Mouse (Mus musculus) megakaryocyte-erythroid progenitor cell, adult 5-6 weeks (primary cell): ENCODE measurements at regions not wholly inside any gene's neighbourhood (a gene's known extent, or its start where the extent isn't known, plus 50 kb on each side); places are given as distances from the start of the nearest gene placed in this dataset.

Experiments used
- ATAC-seq: replicated peaks from 2 replicates; pipeline ENCODE4 v1.8.0; 2016; ENCODE audit warnings: mild to moderate bottlenecking, inconsistent platforms; ENCODE audit not compliant: severe bottlenecking, poor library complexity, low FRiP score, low TSS enrichment

DNA sequence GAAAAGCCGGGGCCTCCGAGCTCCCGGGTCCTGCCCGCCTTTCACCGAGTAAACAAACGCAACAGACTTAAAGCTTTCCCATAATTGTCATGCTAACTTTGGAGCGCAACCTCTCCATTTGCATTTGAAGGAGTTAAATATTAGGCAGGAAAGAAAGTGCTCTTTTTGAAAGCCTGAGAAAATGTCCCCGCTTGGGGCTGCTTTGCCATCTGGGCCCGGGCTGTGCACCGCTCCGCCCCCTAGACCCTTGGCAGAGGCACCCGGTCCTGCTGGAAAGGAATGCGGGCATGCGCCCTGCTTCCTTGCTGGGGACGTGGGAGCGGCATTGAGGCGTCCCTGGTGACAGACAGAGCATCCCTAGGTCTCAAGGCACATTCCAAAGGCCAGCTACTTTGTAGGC is 130.3 kb upstream of the Id4 start:
- ATAC-seq, result no peak

DNA sequence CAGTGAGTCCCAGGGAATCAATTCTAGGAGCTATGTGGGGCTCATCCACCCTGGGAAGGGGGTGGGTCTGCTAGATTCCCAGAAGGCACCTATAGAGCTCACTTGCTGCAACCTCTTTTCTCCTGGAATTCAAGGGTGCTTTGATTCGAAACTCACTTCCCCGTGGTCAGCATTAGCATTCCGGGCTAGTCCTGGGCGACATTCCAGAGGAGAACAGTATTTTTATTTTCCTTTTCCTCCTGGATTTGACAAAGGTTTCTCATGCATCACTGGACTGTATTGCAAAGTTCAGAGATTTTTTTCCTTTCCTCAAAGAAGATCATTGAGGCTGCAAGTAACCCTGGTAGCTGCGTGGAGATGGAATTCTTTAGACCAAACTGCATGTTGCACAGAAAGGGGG is 129.3 kb upstream of the Id4 start:
- ATAC-seq, result no peak

DNA sequence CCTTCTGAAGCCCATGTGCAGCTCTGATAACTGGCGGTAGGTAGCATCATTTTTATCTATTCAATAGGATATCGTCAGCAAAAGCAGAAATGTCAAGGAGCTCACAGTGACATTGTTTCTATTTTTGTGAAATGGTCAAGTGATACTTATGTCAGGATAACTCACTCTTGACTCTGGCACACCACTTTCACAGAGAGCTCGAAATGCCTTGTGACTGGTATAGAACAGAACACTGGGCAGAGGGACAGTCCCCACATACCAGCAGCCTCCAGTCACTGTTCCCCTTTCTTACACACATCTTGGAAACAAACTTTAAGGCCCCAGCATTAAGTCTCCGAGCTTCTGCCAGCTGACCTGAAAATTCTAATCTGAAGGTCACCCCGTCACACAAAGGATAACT is 115.1 kb upstream of the Id4 start:
- no peak for ATAC-seq

DNA sequence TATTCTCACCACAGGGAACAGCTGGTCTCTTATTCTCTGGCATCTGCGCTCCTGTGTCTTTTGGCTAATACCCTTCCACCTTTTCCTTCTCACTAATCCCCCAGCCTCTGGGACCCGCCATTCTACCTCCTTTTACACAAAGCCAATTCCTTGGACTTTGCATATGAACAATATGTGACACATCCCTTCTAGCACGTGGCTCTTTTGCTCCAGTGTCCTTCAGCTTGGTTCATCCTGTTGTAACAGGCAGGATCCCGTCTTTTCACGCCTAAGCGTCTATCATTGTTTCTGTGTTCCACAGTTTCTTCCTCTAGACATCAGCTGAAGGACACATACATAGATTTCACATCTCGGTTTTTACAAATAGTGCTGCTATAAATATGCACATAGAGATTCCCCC is 114.0 kb upstream of the Id4 start:
- ATAC-seq, result no peak

DNA sequence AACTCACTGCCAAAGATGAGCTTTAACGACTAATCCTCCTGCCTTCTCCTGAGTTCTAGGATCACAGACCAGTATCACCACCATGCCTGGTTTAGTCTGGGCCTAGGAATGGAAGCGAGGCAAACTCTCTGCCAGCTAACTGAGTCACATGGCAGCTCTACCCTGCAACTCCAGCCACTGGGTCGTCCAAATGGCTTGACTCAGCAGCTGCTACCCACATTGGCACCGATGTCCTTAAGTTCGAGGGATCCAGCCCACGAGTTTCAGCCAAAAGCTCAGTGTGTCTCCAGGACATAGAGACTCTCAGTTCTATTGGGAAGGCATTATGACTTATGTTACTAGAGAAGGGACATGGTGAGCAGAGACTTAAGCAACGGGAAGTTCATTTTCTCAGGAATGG is 107.8 kb upstream of the Id4 start:
- no peak for ATAC-seq

DNA sequence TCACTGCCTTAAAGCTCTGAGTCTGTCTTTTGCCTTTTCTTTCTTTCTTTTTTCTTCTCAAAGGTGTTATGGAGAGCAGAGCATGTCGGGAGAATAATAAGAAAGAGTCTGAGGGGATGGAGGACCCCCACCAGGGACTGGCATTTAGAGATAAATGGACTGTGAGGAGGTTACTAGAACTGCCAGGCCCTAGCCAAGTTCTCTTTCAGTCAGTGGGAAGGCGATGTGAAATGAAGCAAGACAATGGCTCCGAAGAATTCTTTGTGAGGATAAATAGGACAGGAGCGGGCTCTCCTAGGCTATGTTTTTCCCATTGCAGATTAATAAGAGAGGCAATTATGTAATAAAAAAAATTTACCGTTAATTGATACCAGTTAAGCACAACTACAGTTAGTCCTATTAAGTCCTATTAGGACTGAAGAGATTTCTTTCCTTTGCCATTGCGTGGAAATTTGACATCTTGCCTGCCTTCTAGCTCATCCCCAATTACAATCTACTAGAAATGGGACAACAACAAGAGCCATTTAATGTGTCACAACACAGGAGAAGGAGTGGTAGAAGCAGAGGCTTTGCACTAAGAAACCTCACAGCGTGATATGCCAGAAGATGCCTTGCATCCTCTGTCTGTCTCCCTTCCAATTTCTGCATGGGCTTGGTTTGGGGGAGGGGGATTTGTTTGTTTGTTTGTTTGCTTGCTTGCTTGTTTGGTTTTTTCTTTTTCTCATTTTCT is 107.2 kb upstream of the Id4 start:
- no peak for ATAC-seq

DNA sequence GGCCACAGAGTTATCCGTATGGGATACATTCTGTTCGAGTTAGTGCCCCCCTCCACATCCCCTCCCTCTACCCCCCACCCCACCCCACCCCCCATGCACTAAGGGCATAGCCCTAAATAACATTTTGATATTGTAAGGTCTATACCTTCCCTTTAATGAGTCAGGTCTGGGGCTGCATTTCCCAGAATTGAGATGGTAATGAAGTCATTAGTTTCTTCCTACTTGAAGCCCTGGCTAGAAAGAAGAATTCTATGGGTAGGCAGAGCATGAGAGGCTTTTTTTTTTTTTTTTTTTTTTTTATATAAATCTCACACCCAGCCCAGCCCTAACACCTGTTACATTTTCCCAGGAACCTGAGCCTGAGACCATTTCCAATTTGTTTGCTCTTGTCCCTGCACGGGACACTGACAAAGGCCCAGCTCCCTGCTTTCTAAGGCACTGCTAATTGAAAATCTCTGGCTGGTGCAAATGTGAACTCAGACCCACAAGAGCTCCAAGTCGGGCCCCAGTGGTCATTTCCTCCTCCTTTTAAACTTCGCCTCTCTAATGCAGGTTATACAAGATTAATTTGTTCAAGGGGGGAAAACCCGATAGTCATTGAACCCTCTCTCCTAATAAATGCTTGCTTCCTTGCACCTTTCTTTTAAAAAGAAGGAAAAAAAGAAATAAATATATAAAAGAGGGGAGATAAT is 106.5 kb upstream of the Id4 start:
- no peak for ATAC-seq

DNA sequence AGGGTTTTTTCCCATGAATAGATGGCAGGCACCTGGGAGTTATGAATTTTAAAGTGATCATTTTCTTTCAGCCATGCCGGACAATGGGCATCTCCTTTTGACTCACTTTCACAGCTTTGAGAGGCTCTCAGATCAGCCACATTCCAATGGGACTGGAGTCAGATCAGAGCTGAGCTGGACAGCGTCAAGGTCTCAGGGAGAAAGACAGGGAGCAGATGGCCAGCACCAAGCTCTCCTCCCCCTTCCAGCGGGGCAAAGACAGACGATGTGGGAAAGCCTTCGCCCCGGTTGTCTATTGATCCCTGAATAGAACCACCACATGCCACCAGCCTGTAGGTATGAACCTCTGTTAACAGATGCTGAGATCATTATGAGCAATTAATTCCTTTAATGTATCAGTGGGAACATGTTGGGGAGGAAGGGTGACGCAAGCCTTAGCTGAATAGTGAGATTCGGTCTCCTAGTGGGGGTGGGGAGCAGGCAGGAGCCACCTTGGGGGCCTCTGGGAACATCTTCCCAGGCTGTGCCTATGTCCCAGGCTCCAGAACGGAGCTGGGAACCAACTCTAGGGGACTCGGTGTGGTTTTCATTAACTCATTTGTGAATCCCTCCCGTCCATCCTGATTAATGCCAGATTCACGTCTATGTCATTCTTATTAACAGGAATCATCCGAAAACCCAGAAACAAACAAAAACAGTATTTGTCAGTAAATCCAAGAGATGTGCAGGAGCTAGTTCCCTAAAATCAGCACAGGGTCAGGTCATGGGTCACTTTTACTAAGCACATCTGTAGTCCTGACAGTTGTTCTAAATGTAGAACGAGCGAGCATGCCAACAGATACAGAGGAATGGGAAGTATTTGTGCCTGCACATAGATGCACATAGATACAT is 101.8 kb upstream of the Id4 start:
- no peak for ATAC-seq

DNA sequence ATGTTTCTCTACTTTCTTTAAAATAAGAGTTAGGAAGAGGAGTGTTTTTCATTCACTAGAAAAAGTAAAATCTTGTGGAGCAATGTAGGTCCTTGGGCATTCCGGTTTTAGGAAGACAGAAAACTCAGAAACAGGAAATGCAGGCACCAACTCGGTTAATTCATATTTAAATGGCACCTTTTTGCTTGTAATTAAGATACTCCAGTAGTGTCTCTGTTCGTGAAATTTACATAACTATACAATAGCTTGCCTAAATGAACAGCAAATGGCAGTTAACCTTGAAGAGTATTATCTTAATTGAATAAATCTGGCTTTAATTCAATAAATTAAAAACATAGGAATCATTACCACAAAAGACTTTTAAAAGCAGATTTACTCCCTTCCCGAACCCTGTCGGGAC is 100.9 kb upstream of the Id4 start:
- ATAC-seq, result no peak

DNA sequence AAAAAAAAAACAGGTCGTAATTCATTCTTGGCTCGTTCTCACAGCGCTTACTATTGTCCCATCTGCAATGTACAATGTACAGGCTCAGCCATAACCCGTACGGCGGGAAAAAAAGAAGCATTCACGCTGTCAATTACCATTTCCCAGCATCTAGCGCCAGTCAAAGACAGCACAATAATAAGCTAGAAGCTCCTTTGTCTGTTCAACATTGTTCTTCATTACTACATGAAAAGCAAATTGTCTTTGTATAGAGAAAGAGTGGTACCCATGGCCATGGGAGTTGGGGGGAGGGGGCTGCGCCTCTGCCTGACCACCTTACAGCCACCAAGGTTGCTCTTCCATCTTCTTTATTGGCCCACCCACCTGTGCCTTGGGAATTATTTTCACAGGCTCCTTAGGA is 99.7 kb upstream of the Id4 start:
- ATAC-seq, result no peak

DNA sequence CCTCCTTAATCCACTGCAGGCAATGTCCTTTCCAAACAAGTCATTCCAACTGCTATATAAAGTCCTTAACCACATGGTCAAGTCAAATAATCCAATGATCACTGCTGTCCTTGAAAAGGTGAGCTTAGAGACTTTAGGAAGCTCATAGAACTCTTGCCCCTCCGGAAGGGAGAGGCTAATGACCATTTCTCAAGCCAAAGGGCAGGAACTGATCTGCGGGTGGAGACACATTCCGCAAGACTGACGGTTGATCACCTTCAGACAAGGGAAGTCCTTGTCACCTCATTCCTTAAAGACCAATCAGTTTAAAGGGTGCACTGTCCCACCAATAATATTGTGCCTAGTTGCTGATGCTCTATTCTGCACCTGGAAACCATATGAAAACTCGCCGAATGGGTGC is 96.4 kb upstream of the Id4 start:
- ATAC-seq, result no peak

DNA sequence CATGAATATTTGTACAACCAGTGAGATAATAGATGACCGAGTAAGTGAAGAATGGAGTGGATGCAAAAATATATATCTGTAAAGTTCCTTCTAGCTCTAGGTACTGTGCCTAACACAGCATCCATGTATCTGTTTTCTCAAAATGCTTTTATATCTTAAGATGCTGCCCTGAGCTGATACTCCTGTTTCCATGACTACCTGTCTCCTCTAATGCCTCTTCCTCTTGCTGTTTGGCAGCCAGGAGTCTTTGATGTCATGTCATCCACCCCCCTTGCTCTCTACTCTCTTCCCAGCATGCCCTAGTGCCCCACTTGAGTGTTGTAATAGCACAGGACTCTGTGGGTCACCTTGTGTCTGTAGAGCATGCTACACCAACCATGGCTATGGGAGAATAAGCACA is 95.2 kb upstream of the Id4 start:
- no peak for ATAC-seq

DNA sequence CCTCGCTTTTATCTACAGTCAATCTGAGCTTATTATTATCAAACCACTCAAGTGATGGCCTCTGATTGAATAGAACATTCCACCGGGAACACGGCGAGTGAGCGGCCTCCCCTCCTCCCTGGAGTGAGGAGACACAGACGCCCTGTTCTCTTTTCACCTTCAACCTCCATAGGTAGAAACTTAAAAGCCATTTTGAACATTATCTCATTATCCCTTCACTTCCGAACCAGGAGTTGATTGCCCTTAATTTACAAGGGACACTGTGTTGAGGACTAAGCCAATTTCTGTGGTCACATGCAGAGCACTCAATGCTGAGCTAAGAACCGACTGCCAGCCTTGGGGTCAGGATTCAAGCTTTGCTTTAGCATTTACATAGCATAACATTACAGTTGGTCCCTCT is 93.1 kb upstream of the Id4 start:
- ATAC-seq, result no peak

DNA sequence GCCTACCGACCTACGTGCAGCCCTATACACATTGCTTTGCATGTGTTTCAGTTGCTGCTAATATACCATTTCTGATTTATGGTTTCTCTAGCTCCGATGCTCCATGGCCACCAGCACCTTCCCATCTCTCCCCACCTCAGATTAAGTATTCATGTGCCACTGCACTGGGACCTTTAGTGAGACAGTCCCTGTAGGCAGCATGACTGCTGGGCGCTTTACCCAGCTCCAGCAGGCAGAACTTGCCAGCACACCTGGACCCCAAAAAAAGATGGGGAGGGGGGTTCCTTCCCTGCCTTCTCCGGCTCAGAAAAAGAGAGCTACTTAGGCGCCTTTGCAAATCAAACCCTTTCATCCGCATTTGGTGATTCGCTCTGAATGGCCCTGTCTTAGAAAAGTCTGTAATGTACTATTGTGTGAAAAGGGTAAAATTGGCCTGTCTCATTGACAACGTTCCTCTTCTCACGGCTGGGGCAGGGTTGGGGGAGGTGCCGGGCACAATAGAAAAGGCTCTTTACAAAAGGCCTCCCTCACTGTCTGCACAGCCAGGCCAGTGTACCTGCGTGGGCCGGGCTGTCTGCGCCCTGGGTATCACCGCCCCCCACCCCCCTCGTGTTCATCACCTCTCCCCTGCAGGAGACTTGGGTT is 89.6 kb upstream of the Id4 start:
- ATAC-seq, result no peak

DNA sequence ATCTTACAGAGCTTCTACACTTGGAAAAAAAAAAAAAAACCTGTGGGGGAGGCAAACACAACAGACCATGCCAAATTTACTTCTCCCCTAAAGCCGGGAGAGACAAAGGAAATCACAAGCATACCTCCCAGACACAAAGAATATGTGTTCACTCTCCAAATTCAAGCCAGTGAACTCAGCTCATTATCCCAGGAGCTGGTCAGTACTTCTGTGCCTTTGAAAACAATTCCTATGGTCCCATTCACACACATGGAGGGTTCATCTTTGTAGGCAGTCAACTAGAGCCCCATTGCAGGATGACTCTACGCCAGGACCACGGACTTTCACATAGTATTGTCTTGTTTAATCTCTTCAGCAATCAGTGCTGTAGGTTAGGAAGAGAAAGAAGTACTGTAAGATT is 89.0 kb upstream of the Id4 start:
- ATAC-seq, result no peak

DNA sequence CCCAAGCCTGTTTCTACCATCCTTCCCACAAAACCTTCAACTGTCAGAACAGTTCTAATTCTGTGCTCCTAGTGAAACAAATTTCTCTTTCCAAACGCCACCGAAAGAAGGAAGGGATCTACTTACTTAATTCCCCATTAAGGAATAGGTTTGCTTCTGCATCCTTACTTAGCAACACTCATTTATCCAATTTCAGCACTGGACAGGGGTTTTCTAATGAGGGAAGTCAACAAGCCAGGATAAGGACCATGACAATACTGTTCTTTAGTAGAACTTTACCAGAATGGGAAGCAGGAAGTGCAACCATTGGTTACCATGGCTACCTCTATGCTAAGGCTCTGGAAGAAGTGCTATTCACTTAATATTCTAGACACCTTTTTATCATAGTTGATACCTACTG is 68.6 kb upstream of the Id4 start:
- no peak for ATAC-seq

DNA sequence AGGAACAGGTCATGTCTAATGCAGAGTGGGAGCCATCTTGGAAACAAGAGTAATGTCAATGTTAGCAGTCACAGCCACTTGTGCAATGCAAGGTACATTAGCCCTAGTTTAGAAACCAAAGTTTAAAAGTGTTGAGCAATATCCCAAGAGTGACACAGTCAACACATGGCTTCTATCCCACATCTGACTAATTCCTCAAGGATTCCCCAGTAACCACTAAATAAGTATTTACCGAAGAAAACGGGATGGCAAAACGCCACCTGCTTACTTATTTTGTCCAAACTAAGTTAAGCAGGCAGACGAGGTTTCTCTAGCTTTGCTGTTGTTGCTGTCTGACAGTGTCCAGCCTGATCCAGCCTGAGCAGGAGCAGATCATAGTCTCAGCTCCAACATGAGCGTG is 67.1 kb upstream of the Id4 start:
- no peak for ATAC-seq

DNA sequence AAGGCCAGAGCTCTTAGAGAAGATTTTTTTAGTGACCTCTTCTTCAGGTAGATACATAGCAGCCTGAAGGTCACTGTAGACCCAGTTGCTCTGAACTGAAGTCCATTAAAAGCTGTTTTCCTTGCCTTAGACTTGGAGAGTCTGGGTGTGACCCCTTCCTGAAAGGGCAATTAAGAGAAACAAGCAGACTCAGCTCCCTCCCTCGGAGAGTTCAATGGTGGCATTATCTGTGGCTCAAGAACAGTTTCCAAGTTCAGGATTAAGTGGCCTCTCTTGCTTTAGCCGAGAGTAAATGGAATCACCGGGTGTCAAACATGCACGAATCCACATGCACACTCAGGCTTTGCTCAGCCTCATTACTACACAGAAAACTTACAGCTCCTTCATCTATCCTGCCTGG is 53.2 kb upstream of the Id4 start:
- no peak for ATAC-seq
